Mouse (Mus musculus): ENCODE measurements around the gene Adamts18. TPM values are rescaled to one million over a fixed set of nuclear protein-coding genes. Genes with fewer than 3 reads are reported as not detected.
"Not testable (repeated sequence)": the region's sequence is repeated elsewhere in the genome, so short reads cannot be mapped to it uniquely, and the experiment has no call there.

The Adamts18 gene
- polyA plus RNA-seq, 1 experiment from 2014 or later = 3.8 TPM

DNA sequence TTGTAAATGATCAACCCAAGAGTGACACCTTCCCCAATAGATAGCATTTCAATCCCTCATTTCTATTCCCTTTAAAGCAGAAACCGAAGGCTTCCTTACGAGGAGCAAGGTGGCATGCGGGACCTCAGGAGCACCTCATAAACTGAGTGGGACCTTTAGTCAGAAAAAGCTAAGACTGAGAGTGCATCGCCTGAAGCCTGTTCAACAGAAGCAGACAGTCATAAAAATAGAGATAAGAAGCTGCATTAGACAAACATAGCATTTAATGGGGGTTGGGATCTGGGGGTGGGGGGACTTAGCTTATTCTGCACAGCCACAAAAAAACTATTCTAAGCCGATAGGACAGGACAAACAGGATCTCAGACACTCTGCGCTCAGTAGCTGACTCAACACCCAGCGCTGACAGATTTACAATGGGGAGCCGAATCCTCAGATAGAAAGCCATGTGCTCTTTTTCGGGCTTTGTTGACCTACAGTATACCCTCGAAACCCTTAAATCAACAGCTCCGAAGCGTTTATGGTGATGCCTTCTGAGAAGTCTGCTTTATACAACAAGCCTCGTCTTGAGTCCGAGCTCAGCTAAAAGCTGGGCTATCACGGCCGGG is 27.5 kb downstream of the Adamts18 start:
- no peak for ATAC-seq
- H3K9ac ChIP-seq (ENCODE audit: low read depth, low read length) = no peak overlapping the region
- H3K27me3 ChIP-seq (ENCODE audit: control insufficient read depth, insufficient read depth, low read depth, low read length) = no peaks in the 10 kb centered on the region
- no peaks in the 10 kb centered on the region for H3K36me3 ChIP-seq (ENCODE audit: control insufficient read depth, insufficient read depth, low read length)
- WGBS = 86% methylated on average over 16 of the region's 16 CpGs
- H3K27ac ChIP-seq (ENCODE audit: low read length) = no peak overlapping the region
- no peaks in the 10 kb centered on the region for H3K9me3 ChIP-seq (replicated peaks; ENCODE audit: control insufficient read depth, low read length, poor library complexity, severe bottlenecking)
- no peak overlapping the region for H3K4me2 ChIP-seq (ENCODE audit: low read length)
- H3K4me1 ChIP-seq (ENCODE audit: control insufficient read depth, insufficient read depth, low read length) = no peaks in the 10 kb centered on the region
- no peak overlapping the region for H3K4me3 ChIP-seq (ENCODE audit: low read depth, low read length)

DNA sequence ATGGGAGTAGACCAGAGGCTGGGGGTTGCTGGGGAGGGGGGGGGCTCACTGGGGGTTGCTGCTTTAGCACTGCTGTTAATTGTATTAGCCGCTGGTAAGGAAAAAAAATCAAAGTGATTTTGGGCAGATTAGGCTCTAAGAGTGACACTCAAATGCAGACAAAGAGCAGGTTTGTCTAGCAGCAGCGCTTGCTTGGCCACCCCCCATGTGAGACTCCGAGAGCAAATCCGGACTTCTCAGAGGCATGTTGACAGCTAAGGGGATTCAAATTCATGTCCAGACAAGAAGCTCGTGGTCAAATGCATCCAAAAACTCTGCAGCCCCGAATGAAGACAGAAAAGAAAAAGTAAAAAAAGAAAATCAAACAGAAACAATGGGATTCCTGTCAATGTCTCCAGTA is 34.6 kb downstream of the Adamts18 start:
- 27% methylated on average over 6 of the region's 6 CpGs for WGBS

DNA sequence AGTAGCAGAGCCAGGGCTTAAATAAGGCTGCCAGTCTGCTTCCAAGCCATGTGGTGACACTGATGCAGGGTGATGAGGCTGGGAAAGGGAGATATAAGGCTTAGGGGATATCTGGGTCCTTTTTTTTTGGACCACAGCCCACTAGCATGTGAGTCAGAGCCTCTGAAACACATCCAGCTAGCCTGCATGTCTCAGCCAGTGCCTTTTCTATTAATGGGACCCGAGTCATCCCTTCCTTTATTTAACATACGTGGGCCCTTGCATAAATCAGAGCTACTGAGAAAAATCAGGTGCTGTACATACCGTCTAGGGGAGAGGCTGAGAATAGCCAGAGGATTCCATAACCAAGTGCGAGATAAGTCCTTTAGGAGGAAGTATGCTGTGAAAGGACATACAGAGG is 37.0 kb downstream of the Adamts18 start:
- Histone ChIP-seq H3K27me3 (ENCODE audit: control insufficient read depth, insufficient read depth, low read depth, low read length) (no peaks in the 10 kb centered on the region), H3K9me3 (replicated peaks; ENCODE audit: control insufficient read depth, low read length, poor library complexity, severe bottlenecking) (no peaks in the 10 kb centered on the region), H3K4me3 (ENCODE audit: low read depth, low read length) (no peak overlapping the region), H3K4me2 (ENCODE audit: low read length) (no peak overlapping the region), H3K4me1 (ENCODE audit: control insufficient read depth, insufficient read depth, low read length) (no peaks in the 10 kb centered on the region), H3K9ac (ENCODE audit: low read depth, low read length) (no peak overlapping the region), H3K36me3 (ENCODE audit: control insufficient read depth, insufficient read depth, low read length) (no peaks in the 10 kb centered on the region), H3K27ac (ENCODE audit: low read length) (no peak overlapping the region)
- ATAC-seq = no peak
- WGBS = 84% methylated on average over 4 of the region's 4 CpGs

More for the DNA sequence above, 34.6 kb downstream of the Adamts18 start:
- no peaks in the 10 kb centered on the region for H3K4me1 ChIP-seq (ENCODE audit: control insufficient read depth, insufficient read depth, low read length)
- ATAC-seq = no peak
- H3K9ac ChIP-seq (ENCODE audit: low read depth, low read length) = no peak overlapping the region
- H3K4me3 ChIP-seq (ENCODE audit: low read depth, low read length) = no peak overlapping the region
- H3K36me3 ChIP-seq (ENCODE audit: control insufficient read depth, insufficient read depth, low read length) = no peaks in the 10 kb centered on the region
- H3K9me3 ChIP-seq (replicated peaks; ENCODE audit: control insufficient read depth, low read length, poor library complexity, severe bottlenecking) = no peaks in the 10 kb centered on the region
- no peak overlapping the region for H3K27ac ChIP-seq (ENCODE audit: low read length)
- no peak overlapping the region for H3K4me2 ChIP-seq (ENCODE audit: low read length)
- no peaks in the 10 kb centered on the region for H3K27me3 ChIP-seq (ENCODE audit: control insufficient read depth, insufficient read depth, low read depth, low read length)

DNA sequence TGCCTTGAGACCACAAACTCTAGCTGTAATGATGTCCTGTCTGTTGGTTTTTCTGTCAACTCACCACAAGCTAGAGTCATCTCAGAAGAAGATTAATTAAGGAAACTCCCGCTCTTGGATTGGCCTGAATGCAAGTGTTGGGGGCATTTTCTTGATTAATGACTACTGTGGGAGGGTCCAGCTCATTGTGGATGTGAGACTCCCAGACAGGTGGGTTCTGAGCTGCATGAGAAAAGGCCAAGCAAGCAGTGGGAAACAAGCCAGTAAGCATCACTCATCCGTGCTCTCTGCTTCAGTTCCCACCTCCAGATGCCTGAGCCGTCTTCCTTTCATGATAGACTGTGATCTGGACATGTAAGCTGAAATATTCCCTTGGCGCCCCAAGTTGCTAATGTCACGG is 38.6 kb downstream of the Adamts18 start:
- Histone ChIP-seq H3K27ac (ENCODE audit: low read length) (no peak overlapping the region), H3K36me3 (ENCODE audit: control insufficient read depth, insufficient read depth, low read length) (no peaks in the 10 kb centered on the region), H3K4me3 (ENCODE audit: low read depth, low read length) (no peak overlapping the region), H3K4me1 (ENCODE audit: control insufficient read depth, insufficient read depth, low read length) (no peaks in the 10 kb centered on the region), H3K9me3 (replicated peaks; ENCODE audit: control insufficient read depth, low read length, poor library complexity, severe bottlenecking) (no peaks in the 10 kb centered on the region), H3K27me3 (ENCODE audit: control insufficient read depth, insufficient read depth, low read depth, low read length) (no peaks in the 10 kb centered on the region), H3K9ac (ENCODE audit: low read depth, low read length) (no peak overlapping the region), H3K4me2 (ENCODE audit: low read length) (no peak overlapping the region)
- ATAC-seq = no peak
- 73% methylated on average over 5 of the region's 5 CpGs for WGBS

DNA sequence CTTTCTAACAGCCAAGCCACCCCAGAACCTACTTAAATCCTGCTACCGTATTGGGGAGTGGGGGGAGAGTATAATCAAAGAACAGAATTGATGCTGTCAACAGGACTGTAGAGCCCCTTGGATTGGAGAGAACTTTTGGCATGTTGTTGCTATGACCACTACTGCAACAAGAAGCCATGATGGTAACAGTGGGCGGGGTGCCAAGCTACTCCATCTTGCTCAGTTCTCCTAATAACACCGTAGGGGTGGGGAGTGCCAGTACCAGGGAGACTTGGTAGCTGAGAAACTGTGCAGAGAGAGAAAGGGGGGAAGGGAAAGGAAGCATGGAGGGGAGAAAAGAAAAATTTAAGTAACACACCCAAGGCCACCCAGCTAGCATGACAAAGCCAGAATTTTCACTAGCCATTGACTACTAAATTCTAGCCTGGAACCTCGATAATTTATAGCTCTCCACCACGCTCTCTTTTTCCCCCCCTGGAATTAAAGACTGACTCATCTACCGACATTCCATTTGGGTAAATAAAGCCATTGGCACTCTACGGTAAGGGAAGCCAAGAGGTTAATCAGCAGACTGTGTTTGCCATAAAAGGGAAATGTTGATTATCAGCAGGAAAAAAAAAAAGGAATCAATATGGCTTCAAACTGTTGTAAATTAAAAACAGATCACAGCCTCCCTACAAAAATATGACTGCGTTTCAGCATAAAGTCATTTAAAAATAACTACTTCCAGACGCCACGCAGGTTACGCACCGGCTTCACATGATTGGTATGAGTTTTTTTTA is 44.5 kb downstream of the Adamts18 start:
- H3K4me2 ChIP-seq (ENCODE audit: low read length) = no peak overlapping the region
- no peaks in the 10 kb centered on the region for H3K36me3 ChIP-seq (ENCODE audit: control insufficient read depth, insufficient read depth, low read length)
- no peaks in the 10 kb centered on the region for H3K4me1 ChIP-seq (ENCODE audit: control insufficient read depth, insufficient read depth, low read length)
- no peaks in the 10 kb centered on the region for H3K9me3 ChIP-seq (replicated peaks; ENCODE audit: control insufficient read depth, low read length, poor library complexity, severe bottlenecking)
- H3K4me3 ChIP-seq (ENCODE audit: low read depth, low read length) = no peak overlapping the region
- WGBS = 86% methylated on average over 12 of the region's 12 CpGs
- H3K9ac ChIP-seq (ENCODE audit: low read depth, low read length) = no peak overlapping the region
- H3K27me3 ChIP-seq (ENCODE audit: control insufficient read depth, insufficient read depth, low read depth, low read length) = no peaks in the 10 kb centered on the region
- ATAC-seq = no peak
- no peak overlapping the region for H3K27ac ChIP-seq (ENCODE audit: low read length)

DNA sequence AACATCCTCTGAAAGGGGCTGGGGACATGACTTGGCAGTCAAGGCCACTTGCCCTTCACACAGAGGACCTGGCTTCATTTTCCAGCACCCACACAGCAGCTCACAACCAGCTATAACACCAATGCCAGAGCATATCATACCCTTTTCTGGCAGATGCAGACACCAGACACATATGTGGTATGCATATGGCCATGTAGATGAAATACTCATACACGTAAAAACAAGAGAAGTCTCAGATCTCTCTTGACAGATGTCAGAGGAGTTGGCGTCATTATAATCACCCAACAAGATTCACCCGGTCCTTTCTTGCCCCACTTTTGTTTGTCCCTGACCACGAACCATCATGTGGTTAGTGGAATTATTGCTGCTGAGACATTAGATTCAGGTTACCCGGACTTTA is 47.0 kb downstream of the Adamts18 start:
- H3K9me3 ChIP-seq (replicated peaks; ENCODE audit: control insufficient read depth, low read length, poor library complexity, severe bottlenecking) = no peaks in the 10 kb centered on the region
- no peaks in the 10 kb centered on the region for H3K4me1 ChIP-seq (ENCODE audit: control insufficient read depth, insufficient read depth, low read length)
- H3K9ac ChIP-seq (ENCODE audit: low read depth, low read length) = no peak overlapping the region
- no peak overlapping the region for H3K4me2 ChIP-seq (ENCODE audit: low read length)
- no peaks in the 10 kb centered on the region for H3K36me3 ChIP-seq (ENCODE audit: control insufficient read depth, insufficient read depth, low read length)
- H3K4me3 ChIP-seq (ENCODE audit: low read depth, low read length) = no peak overlapping the region
- WGBS = 57% methylated on average over 5 of the region's 5 CpGs
- ATAC-seq = no peak
- no peaks in the 10 kb centered on the region for H3K27me3 ChIP-seq (ENCODE audit: control insufficient read depth, insufficient read depth, low read depth, low read length)
- H3K27ac ChIP-seq (ENCODE audit: low read length) = no peak overlapping the region

DNA sequence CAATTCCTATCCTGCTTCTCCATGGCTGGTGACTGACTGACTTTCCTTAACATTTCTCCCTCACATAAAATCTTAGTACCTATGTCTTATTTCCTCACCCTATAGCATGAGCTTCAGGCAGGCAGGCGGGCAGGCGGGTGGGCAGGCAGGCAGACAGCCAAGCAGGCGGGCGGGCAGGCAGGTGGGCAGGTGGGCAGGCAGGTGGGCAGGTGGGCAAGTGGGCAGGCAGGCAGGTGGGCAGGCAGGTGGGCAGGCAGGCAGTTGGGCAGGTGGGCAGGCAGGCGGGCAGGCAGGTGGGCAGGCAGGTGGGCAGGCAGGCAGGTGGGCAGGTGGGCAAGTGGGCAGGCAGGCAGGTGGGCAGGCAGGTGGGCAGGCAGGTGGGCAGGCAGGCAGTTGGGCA is 48.0 kb downstream of the Adamts18 start:
- H3K9ac ChIP-seq (ENCODE audit: low read depth, low read length); H3K4me1 ChIP-seq (ENCODE audit: control insufficient read depth, insufficient read depth, low read length); H3K4me3 ChIP-seq (ENCODE audit: low read depth, low read length); ATAC-seq; H3K4me2 ChIP-seq (ENCODE audit: low read length); H3K27ac ChIP-seq (ENCODE audit: low read length); H3K27me3 ChIP-seq (ENCODE audit: control insufficient read depth, insufficient read depth, low read depth, low read length); H3K36me3 ChIP-seq (ENCODE audit: control insufficient read depth, insufficient read depth, low read length); H3K9me3 ChIP-seq (replicated peaks; ENCODE audit: control insufficient read depth, low read length, poor library complexity, severe bottlenecking): not testable (repeated sequence)
- WGBS = no CpG with 5 or more reads among the region's 5 CpGs

DNA sequence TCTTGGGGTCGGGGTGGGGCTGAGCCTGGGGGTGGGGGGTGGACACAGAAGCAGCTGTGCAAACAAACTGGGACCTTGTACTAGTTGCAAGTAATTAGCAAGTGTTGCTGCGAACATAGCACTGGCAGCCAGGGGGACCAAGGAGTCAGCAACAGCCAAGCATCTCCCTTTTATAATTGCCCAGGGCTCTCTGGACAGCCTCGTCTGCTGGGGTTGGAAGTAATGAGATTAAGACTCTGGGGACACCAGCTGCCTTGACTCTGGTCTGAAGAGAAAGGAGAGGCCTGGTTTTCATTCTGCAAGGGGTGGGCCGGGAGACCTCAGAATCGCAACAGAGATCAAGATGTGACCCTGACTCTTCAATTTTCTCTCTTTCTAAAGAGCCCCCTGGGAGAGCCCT is 49.0 kb downstream of the Adamts18 start:
- H3K27ac ChIP-seq (ENCODE audit: low read length) = no peak overlapping the region
- no peaks in the 10 kb centered on the region for H3K9me3 ChIP-seq (replicated peaks; ENCODE audit: control insufficient read depth, low read length, poor library complexity, severe bottlenecking)
- ATAC-seq = no peak
- H3K36me3 ChIP-seq (ENCODE audit: control insufficient read depth, insufficient read depth, low read length) = no peaks in the 10 kb centered on the region
- H3K9ac ChIP-seq (ENCODE audit: low read depth, low read length) = no peak overlapping the region
- whole genome bisulfite sequencing = no CpG with 5 or more reads among the region's 5 CpGs
- H3K27me3 ChIP-seq (ENCODE audit: control insufficient read depth, insufficient read depth, low read depth, low read length) = no peaks in the 10 kb centered on the region
- H3K4me2 ChIP-seq (ENCODE audit: low read length) = no peak overlapping the region
- no peaks in the 10 kb centered on the region for H3K4me1 ChIP-seq (ENCODE audit: control insufficient read depth, insufficient read depth, low read length)
- no peak overlapping the region for H3K4me3 ChIP-seq (ENCODE audit: low read depth, low read length)

DNA sequence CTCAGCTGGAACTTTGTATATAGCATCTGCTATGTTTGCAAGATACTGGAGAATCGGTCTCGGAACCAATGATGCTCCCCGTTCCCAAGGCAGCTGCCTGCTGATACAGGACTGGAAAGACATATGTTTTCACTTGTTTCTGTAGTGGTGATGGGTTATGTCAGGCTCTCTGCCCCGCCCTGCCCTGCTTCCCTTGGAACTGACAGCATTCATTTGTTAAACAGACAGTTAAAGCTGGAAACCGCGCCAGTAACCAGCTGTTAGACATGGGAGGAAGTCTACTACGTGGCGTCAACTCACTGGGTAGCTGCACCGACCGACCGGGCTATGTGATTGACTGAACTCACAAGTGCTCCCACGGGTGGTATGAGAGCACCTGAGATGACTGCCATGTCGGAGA is 56.7 kb downstream of the Adamts18 start:
- Histone ChIP-seq H3K9me3 (replicated peaks; ENCODE audit: control insufficient read depth, low read length, poor library complexity, severe bottlenecking) (no peaks in the 10 kb centered on the region), H3K4me2 (ENCODE audit: low read length) (no peak overlapping the region), H3K4me3 (ENCODE audit: low read depth, low read length) (no peak overlapping the region), H3K36me3 (ENCODE audit: control insufficient read depth, insufficient read depth, low read length) (no peaks in the 10 kb centered on the region), H3K27me3 (ENCODE audit: control insufficient read depth, insufficient read depth, low read depth, low read length) (no peaks in the 10 kb centered on the region), H3K27ac (ENCODE audit: low read length) (no peak overlapping the region), H3K4me1 (ENCODE audit: control insufficient read depth, insufficient read depth, low read length) (no peaks in the 10 kb centered on the region), H3K9ac (ENCODE audit: low read depth, low read length) (no peak overlapping the region)
- no peak for ATAC-seq
- WGBS = no CpG with 5 or more reads among the region's 13 CpGs
